Mouse (Mus musculus): ENCODE data around the gene Ccdc146. TPM values are rescaled to one million over a fixed set of nuclear protein-coding genes. Genes with fewer than 3 reads are reported as not detected.

Gene Ccdc146
- polyA plus RNA-seq, 1 experiment from 2014 or later = not detected

GRCm38 (mm10) chr5:21270756-21271155 lies 153.7 kb downstream of the Ccdc146 start:
- H3K4me2 ChIP-seq = no peak overlapping the region
- H3K36me3 ChIP-seq = no peaks in the 10 kb centered on the region
- 65% methylated on average over 4 of the region's 4 CpGs for WGBS
- H3K4me3 ChIP-seq = no peak overlapping the region
- ATAC-seq (ENCODE audit: insufficient number of reproducible peaks, insufficient read depth, low FRiP score, low TSS enrichment, low read depth) = no peak
- no peak overlapping the region for H3K27ac ChIP-seq
- H3K27me3 ChIP-seq = no peaks in the 10 kb centered on the region
- H3K4me1 ChIP-seq = peaks cover 6% of the 10 kb centered on the region; the same call in 1 of the 2 replicates
- H3K9ac ChIP-seq = no peak overlapping the region
- H3K9me3 ChIP-seq = no peaks in the 10 kb centered on the region

DNA sequence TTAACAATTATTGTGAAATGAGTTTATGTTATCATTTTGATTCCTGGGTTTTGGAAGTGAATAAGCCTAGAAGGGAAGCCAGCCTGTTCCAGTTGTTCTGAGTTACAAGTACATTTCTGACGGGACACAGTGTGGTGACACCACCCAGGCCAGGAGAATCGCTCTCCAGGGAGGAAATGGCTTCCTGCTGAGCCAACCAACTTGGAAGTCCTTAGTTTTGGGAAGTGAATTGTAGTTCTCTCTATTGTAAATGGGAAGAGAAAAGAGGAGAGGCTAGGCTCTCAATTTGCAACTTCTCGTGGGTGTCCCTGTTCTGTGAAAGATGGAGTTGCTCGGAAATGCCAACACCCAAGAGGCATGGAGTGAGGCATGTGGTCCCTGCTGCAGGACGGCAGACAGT lies 155.0 kb downstream of the Ccdc146 start:
- no peak overlapping the region for H3K27ac ChIP-seq
- H3K9ac ChIP-seq = no peak overlapping the region
- no peaks in the 10 kb centered on the region for H3K36me3 ChIP-seq
- peaks cover 6% of the 10 kb centered on the region; the same call in 1 of the 2 replicates for H3K4me1 ChIP-seq
- H3K4me2 ChIP-seq = no peak overlapping the region
- H3K27me3 ChIP-seq = no peaks in the 10 kb centered on the region
- H3K9me3 ChIP-seq = no peaks in the 10 kb centered on the region
- ATAC-seq (ENCODE audit: insufficient number of reproducible peaks, insufficient read depth, low FRiP score, low TSS enrichment, low read depth) = no peak
- no peak overlapping the region for H3K4me3 ChIP-seq
- 76% methylated on average over 5 of the region's 5 CpGs for WGBS

GRCm38 (mm10) chr5:21267090-21267489 lies 157.4 kb downstream of the Ccdc146 start:
- Histone ChIP-seq H3K4me3 (no peak overlapping the region), H3K4me1 (peaks cover 14% of the 10 kb centered on the region), H3K9me3 (no peaks in the 10 kb centered on the region), H3K36me3 (no peaks in the 10 kb centered on the region), H3K4me2 (no peak overlapping the region), H3K9ac (no peak overlapping the region), H3K27me3 (no peaks in the 10 kb centered on the region), H3K27ac (no peak overlapping the region)
- 77% methylated on average over 2 of the region's 2 CpGs for WGBS
- no peak; the same call in 1 of the 2 replicates for ATAC-seq (ENCODE audit: insufficient number of reproducible peaks, insufficient read depth, low FRiP score, low TSS enrichment, low read depth)

DNA sequence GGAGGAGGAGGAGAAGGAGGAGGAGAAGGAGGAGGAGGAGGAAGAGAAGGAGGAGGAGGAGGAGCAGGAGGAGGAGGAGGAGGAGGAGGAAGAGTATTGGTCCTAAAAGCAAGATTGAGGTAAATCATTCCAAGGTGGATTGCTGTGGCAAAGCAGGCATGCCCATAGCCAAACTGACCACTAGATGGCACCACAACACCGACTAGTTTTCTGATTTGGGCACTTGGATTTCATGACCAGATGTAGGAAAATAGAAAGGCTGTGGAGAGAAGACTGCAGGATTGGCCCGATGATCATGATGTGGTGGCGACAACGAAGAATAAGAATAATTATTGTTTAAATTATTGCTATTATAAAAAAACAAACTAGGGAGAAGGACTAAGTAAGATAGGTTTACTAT lies 159.4 kb downstream of the Ccdc146 start:
- H3K4me3 ChIP-seq = no peak overlapping the region
- no peak overlapping the region for H3K27ac ChIP-seq
- no peak for ATAC-seq (ENCODE audit: insufficient number of reproducible peaks, insufficient read depth, low FRiP score, low TSS enrichment, low read depth)
- H3K9ac ChIP-seq = no peak overlapping the region
- 17% methylated on average over 4 of the region's 4 CpGs for WGBS
- no peaks in the 10 kb centered on the region for H3K36me3 ChIP-seq
- no peaks in the 10 kb centered on the region for H3K27me3 ChIP-seq
- H3K4me1 ChIP-seq = peaks cover 30% of the 10 kb centered on the region
- no peak overlapping the region for H3K4me2 ChIP-seq
- no peaks in the 10 kb centered on the region for H3K9me3 ChIP-seq

- Histone ChIP-seq H3K9ac (no peak overlapping the region), H3K9me3 (no peaks in the 10 kb centered on the region), H3K27me3 (no peaks in the 10 kb centered on the region), H3K4me1 (peaks cover 30% of the 10 kb centered on the region), H3K4me3 (no peak overlapping the region), H3K4me2 (no peak overlapping the region), H3K36me3 (no peaks in the 10 kb centered on the region), H3K27ac (no peak overlapping the region)
- ATAC-seq (ENCODE audit: insufficient number of reproducible peaks, insufficient read depth, low FRiP score, low TSS enrichment, low read depth) = peak; percentile 37; the same call in 1 of the 2 replicates
- WGBS = 74% methylated on average over 8 of the region's 8 CpGs
Measured at GRCm38 (mm10) chr5:21264352-21265021, 160.0 kb downstream of the Ccdc146 start.

GRCm38 (mm10) chr5:21263202-21264055 lies 161.0 kb downstream of the Ccdc146 start:
- no peak overlapping the region for H3K9ac ChIP-seq
- no peaks in the 10 kb centered on the region for H3K9me3 ChIP-seq
- no peak overlapping the region for H3K4me3 ChIP-seq
- 37% methylated on average over 18 of the region's 18 CpGs for WGBS
- no peak overlapping the region for H3K27ac ChIP-seq
- no peaks in the 10 kb centered on the region for H3K36me3 ChIP-seq
- no peak overlapping the region for H3K4me2 ChIP-seq
- peaks cover 31% of the 10 kb centered on the region for H3K4me1 ChIP-seq
- ATAC-seq (ENCODE audit: insufficient number of reproducible peaks, insufficient read depth, low FRiP score, low TSS enrichment, low read depth) = no peak
- no peaks in the 10 kb centered on the region for H3K27me3 ChIP-seq

DNA sequence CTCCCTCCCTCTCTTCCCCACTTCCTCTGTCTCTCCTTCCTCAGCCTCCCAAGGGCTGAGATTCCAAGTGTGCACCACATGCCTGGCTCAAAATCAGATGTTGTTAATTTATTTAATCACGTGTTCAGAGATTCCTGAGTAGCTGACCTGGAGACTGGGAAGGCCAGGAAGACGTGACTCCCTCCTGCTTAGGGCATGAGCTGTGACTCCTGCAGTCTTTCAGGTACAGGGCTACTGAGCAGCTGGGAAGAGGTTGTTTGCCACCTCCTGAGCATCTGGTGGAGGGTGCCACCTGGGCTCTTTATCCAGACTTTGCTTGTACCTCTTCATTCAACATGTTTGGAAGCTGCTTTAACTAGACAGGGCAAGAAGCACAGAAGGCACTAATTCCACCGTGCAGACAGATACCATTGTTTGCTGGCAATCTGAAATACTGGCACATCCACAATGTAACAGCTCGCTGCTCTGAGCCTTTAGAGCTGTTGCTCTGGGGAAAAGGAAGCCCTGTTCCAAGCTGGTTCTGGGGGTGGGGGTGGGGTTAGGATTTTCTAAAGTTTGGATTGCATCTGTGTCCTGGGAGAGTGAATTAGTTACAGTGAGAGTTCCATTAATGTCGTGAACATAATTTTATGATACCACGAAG lies 163.2 kb downstream of the Ccdc146 start:
- no peak for ATAC-seq (ENCODE audit: insufficient number of reproducible peaks, insufficient read depth, low FRiP score, low TSS enrichment, low read depth)
- H3K36me3 ChIP-seq = no peaks in the 10 kb centered on the region
- no peak overlapping the region for H3K9ac ChIP-seq
- peaks cover 33% of the 10 kb centered on the region for H3K4me1 ChIP-seq
- H3K4me3 ChIP-seq = no peak overlapping the region
- peak overlapping the region; percentile 57 for H3K27ac ChIP-seq
- WGBS = 24% methylated on average over 6 of the region's 6 CpGs
- no peaks in the 10 kb centered on the region for H3K27me3 ChIP-seq
- H3K4me2 ChIP-seq = no peak overlapping the region; the same call in 1 of the 2 replicates
- no peaks in the 10 kb centered on the region for H3K9me3 ChIP-seq

DNA sequence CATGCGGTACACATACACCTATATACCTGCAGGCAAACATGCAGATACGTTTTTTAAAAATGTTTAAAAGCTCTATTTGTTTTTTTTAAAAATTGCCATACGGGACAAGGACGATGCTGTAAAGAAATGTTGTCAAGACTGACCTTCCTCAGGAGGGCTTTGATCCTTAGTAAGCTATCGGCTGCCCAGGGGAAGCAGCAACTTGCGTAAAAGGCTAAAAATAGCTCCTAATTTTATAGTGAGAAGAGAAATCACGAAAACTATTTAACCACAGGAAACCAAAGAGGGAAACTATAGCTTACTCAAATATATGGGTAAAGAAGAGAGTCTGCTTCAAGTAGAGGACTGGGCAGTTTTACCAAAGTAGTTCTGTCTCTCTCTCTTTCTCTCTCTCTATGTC lies 163.7 kb downstream of the Ccdc146 start:
- no peaks in the 10 kb centered on the region for H3K27me3 ChIP-seq
- no peak overlapping the region for H3K4me2 ChIP-seq
- WGBS = 57% methylated on average over 7 of the region's 7 CpGs
- H3K36me3 ChIP-seq = no peaks in the 10 kb centered on the region
- no peak for ATAC-seq (ENCODE audit: insufficient number of reproducible peaks, insufficient read depth, low FRiP score, low TSS enrichment, low read depth)
- H3K4me1 ChIP-seq = peaks cover 33% of the 10 kb centered on the region
- no peak overlapping the region for H3K4me3 ChIP-seq
- H3K27ac ChIP-seq = no peak overlapping the region; the same call in 1 of the 2 replicates
- no peaks in the 10 kb centered on the region for H3K9me3 ChIP-seq
- H3K9ac ChIP-seq = no peak overlapping the region

- Histone ChIP-seq H3K9me3 (no peaks in the 10 kb centered on the region), H3K4me2 (no peak overlapping the region), H3K27me3 (no peaks in the 10 kb centered on the region), H3K9ac (no peak overlapping the region), H3K4me1 (peaks cover 25% of the 10 kb centered on the region), H3K36me3 (no peaks in the 10 kb centered on the region), H3K27ac (no peak overlapping the region), H3K4me3 (no peak overlapping the region)
- 70% methylated on average over 6 of the region's 6 CpGs for WGBS
- no peak for ATAC-seq (ENCODE audit: insufficient number of reproducible peaks, insufficient read depth, low FRiP score, low TSS enrichment, low read depth)
Measured at GRCm38 (mm10) chr5:21257806-21258205, 166.7 kb downstream of the Ccdc146 start.

- Histone ChIP-seq H3K4me3 (no peak overlapping the region), H3K27me3 (no peaks in the 10 kb centered on the region), H3K9ac (no peak overlapping the region), H3K27ac (no peak overlapping the region), H3K9me3 (no peaks in the 10 kb centered on the region), H3K4me2 (no peak overlapping the region), H3K4me1 (peaks cover 22% of the 10 kb centered on the region), H3K36me3 (no peaks in the 10 kb centered on the region)
- no peak for ATAC-seq (ENCODE audit: insufficient number of reproducible peaks, insufficient read depth, low FRiP score, low TSS enrichment, low read depth)
- 42% methylated on average over 4 of the region's 4 CpGs for WGBS
Measured at GRCm38 (mm10) chr5:21257126-21257525, 167.4 kb downstream of the Ccdc146 start.

- H3K27me3 ChIP-seq = no peaks in the 10 kb centered on the region
- no peak overlapping the region for H3K9ac ChIP-seq
- no peak for ATAC-seq (ENCODE audit: insufficient number of reproducible peaks, insufficient read depth, low FRiP score, low TSS enrichment, low read depth)
- no peaks in the 10 kb centered on the region for H3K36me3 ChIP-seq
- WGBS = 81% methylated on average over 5 of the region's 5 CpGs
- no peak overlapping the region for H3K4me3 ChIP-seq
- H3K4me2 ChIP-seq = no peak overlapping the region
- no peaks in the 10 kb centered on the region for H3K9me3 ChIP-seq
- H3K27ac ChIP-seq = no peak overlapping the region
- H3K4me1 ChIP-seq = peaks cover 7% of the 10 kb centered on the region; the same call in 1 of the 2 replicates
Measured at GRCm38 (mm10) chr5:21255551-21256132, 168.8 kb downstream of the Ccdc146 start.

All from embryonic facial prominence, embryonic 13.5 days (tissue).